Mouse (Mus musculus): ENCODE results near the gene Nr1h5. TPM values are rescaled to one million over a fixed set of nuclear protein-coding genes. Genes with fewer than 3 reads are reported as not detected.

Gene Nr1h5
- polyA plus RNA-seq (2014; fragmentation: Nextera tagmentation; extraction: Ambion mirVana) = 0.32 and 0.64 TPM in 2 replicates

- no peak for ATAC-seq (replicated peaks; ENCODE audit: insufficient number of reproducible peaks, low FRiP score, low TSS enrichment)
- Histone ChIP-seq H3K9me3 (replicated peaks; ENCODE audit: control insufficient read depth, low read length) (no peaks in the 10 kb centered on the region), H3K9ac (ENCODE audit: low read depth, low read length) (no peak within 1 kb of the TSS), H3K27ac (ENCODE audit: low read depth, low read length) (no peak within 1 kb of the TSS; the same call in 1 of the 2 replicates), H3K4me1 (ENCODE audit: control insufficient read depth, insufficient read depth, low read length) (peaks cover 5% of the 10 kb centered on the region; the same call in 1 of the 2 replicates), H3K36me3 (ENCODE audit: control insufficient read depth, insufficient read depth, low read length) (no peaks in the 10 kb centered on the region), H3K27me3 (ENCODE audit: control insufficient read depth, insufficient read depth, low read length) (no peaks in the 10 kb centered on the region), H3K4me3 (ENCODE audit: low read depth, low read length) (no peak within 1 kb of the TSS), H3K4me2 (no peak within 1 kb of the TSS)
- 12% methylated on average over 3 of the region's 3 CpGs for WGBS (ENCODE audit: insufficient replicate concordance)
Measured at GRCm38 (mm10) chr3:102964033-102964432, at the start of gene Nr1h5. Gene Nr1h5 (minus strand): TSS chr3:102964133.

- H3K36me3 ChIP-seq (ENCODE audit: control insufficient read depth, insufficient read depth, low read length) = peaks cover 32% of the 10 kb centered on the region
Measured at GRCm38 (mm10) chr3:103001595-103001994, 37.7 kb upstream of the Nr1h5 start.

GRCm38 (mm10) chr3:102997591-102997990 lies 33.7 kb upstream of the Nr1h5 start:
- Histone ChIP-seq H3K27ac (ENCODE audit: low read depth, low read length) (no peak overlapping the region), H3K4me2 (no peak overlapping the region), H3K4me1 (ENCODE audit: control insufficient read depth, insufficient read depth, low read length) (peaks cover 6% of the 10 kb centered on the region), H3K4me3 (ENCODE audit: low read depth, low read length) (no peak overlapping the region), H3K9me3 (replicated peaks; ENCODE audit: control insufficient read depth, low read length) (0 out of 2 replicates have a peak, but pooled peaks cover 3% of the 10 kb centered on the region), H3K9ac (ENCODE audit: low read depth, low read length) (no peak overlapping the region), H3K27me3 (ENCODE audit: control insufficient read depth, insufficient read depth, low read length) (no peaks in the 10 kb centered on the region), H3K36me3 (ENCODE audit: control insufficient read depth, insufficient read depth, low read length) (peaks cover 28% of the 10 kb centered on the region)
- WGBS (ENCODE audit: insufficient replicate concordance) = 89% methylated on average over 3 of the region's 3 CpGs
- ATAC-seq (replicated peaks; ENCODE audit: insufficient number of reproducible peaks, low FRiP score, low TSS enrichment) = no peak

More at GRCm38 (mm10) chr3:103001595-103001994, 37.7 kb upstream of the Nr1h5 start:
- Histone ChIP-seq H3K4me1 (ENCODE audit: control insufficient read depth, insufficient read depth, low read length) (peaks cover 2% of the 10 kb centered on the region), H3K9me3 (replicated peaks; ENCODE audit: control insufficient read depth, low read length) (0 out of 2 replicates have a peak, but pooled peaks cover 3% of the 10 kb centered on the region), H3K9ac (ENCODE audit: low read depth, low read length) (no peak overlapping the region), H3K4me3 (ENCODE audit: low read depth, low read length) (no peak overlapping the region), H3K27ac (ENCODE audit: low read depth, low read length) (no peak overlapping the region), H3K4me2 (no peak overlapping the region), H3K27me3 (ENCODE audit: control insufficient read depth, insufficient read depth, low read length) (no peaks in the 10 kb centered on the region)
- ATAC-seq (replicated peaks; ENCODE audit: insufficient number of reproducible peaks, low FRiP score, low TSS enrichment) = no peak
- 89% methylated on average over 7 of the region's 7 CpGs for WGBS (ENCODE audit: insufficient replicate concordance)

GRCm38 (mm10) chr3:102997036-102997435 lies 33.1 kb upstream of the Nr1h5 start:
- WGBS (ENCODE audit: insufficient replicate concordance) = 80% methylated on average over 10 of the region's 10 CpGs
- peak overlapping the region; percentile 74 for H3K4me2 ChIP-seq
- no peak overlapping the region for H3K9ac ChIP-seq (ENCODE audit: low read depth, low read length)
- H3K4me3 ChIP-seq (ENCODE audit: low read depth, low read length) = no peak overlapping the region
- H3K27me3 ChIP-seq (ENCODE audit: control insufficient read depth, insufficient read depth, low read length) = no peaks in the 10 kb centered on the region
- no peak for ATAC-seq (replicated peaks; ENCODE audit: insufficient number of reproducible peaks, low FRiP score, low TSS enrichment)
- H3K27ac ChIP-seq (ENCODE audit: low read depth, low read length) = no peak overlapping the region
- peaks cover 6% of the 10 kb centered on the region for H3K4me1 ChIP-seq (ENCODE audit: control insufficient read depth, insufficient read depth, low read length)
- 0 out of 2 replicates have a peak, but pooled peaks cover 3% of the 10 kb centered on the region for H3K9me3 ChIP-seq (replicated peaks; ENCODE audit: control insufficient read depth, low read length)
- peaks cover 25% of the 10 kb centered on the region for H3K36me3 ChIP-seq (ENCODE audit: control insufficient read depth, insufficient read depth, low read length)

GRCm38 (mm10) chr3:102995605-102996321 lies 31.8 kb upstream of the Nr1h5 start, which contains the start of gene Sike1:
Gene Sike1 (plus strand): TSS chr3:102995708.
- peak within 1 kb of the TSS; percentile 91 for H3K27ac ChIP-seq (ENCODE audit: low read depth, low read length)
- peaks cover 24% of the 10 kb centered on the region for H3K36me3 ChIP-seq (ENCODE audit: control insufficient read depth, insufficient read depth, low read length)
- peaks cover 6% of the 10 kb centered on the region for H3K4me1 ChIP-seq (ENCODE audit: control insufficient read depth, insufficient read depth, low read length)
- H3K9me3 ChIP-seq (replicated peaks; ENCODE audit: control insufficient read depth, low read length) = 0 out of 2 replicates have a peak, but pooled peaks cover 3% of the 10 kb centered on the region
- peak within 1 kb of the TSS; percentile 80 for H3K9ac ChIP-seq (ENCODE audit: low read depth, low read length)
- no peaks in the 10 kb centered on the region for H3K27me3 ChIP-seq (ENCODE audit: control insufficient read depth, insufficient read depth, low read length)
- WGBS (ENCODE audit: insufficient replicate concordance) = under 1% methylated on average over 60 of the region's 60 CpGs
- ATAC-seq (replicated peaks; ENCODE audit: insufficient number of reproducible peaks, low FRiP score, low TSS enrichment) = peak; percentile 97
- peak within 1 kb of the TSS; percentile 74 for H3K4me2 ChIP-seq
- H3K4me3 ChIP-seq (ENCODE audit: low read depth, low read length) = peak within 1 kb of the TSS; percentile 66

GRCm38 (mm10) chr3:102995233-102995604 lies 31.3 kb upstream of the Nr1h5 start:
- H3K4me3 ChIP-seq (ENCODE audit: low read depth, low read length) = peak overlapping the region; percentile 66
- peak overlapping the region; percentile 74 for H3K4me2 ChIP-seq
- H3K9me3 ChIP-seq (replicated peaks; ENCODE audit: control insufficient read depth, low read length) = no peaks in the 10 kb centered on the region
- H3K27ac ChIP-seq (ENCODE audit: low read depth, low read length) = peak overlapping the region; percentile 91
- peaks cover 19% of the 10 kb centered on the region for H3K36me3 ChIP-seq (ENCODE audit: control insufficient read depth, insufficient read depth, low read length)
- H3K4me1 ChIP-seq (ENCODE audit: control insufficient read depth, insufficient read depth, low read length) = peaks cover 6% of the 10 kb centered on the region
- WGBS (ENCODE audit: insufficient replicate concordance) = 51% methylated on average over 7 of the region's 7 CpGs
- H3K9ac ChIP-seq (ENCODE audit: low read depth, low read length) = peak overlapping the region; percentile 80
- no peak for ATAC-seq (replicated peaks; ENCODE audit: insufficient number of reproducible peaks, low FRiP score, low TSS enrichment)
- H3K27me3 ChIP-seq (ENCODE audit: control insufficient read depth, insufficient read depth, low read length) = no peaks in the 10 kb centered on the region

GRCm38 (mm10) chr3:102992936-102993335 lies 29.0 kb upstream of the Nr1h5 start:
- H3K27ac ChIP-seq (ENCODE audit: low read depth, low read length) = no peak overlapping the region
- WGBS (ENCODE audit: insufficient replicate concordance) = 33% methylated on average over 3 of the region's 3 CpGs
- peaks cover 6% of the 10 kb centered on the region for H3K4me1 ChIP-seq (ENCODE audit: control insufficient read depth, insufficient read depth, low read length)
- H3K27me3 ChIP-seq (ENCODE audit: control insufficient read depth, insufficient read depth, low read length) = no peaks in the 10 kb centered on the region
- H3K36me3 ChIP-seq (ENCODE audit: control insufficient read depth, insufficient read depth, low read length) = no peaks in the 10 kb centered on the region
- ATAC-seq (replicated peaks; ENCODE audit: insufficient number of reproducible peaks, low FRiP score, low TSS enrichment) = no peak
- H3K4me3 ChIP-seq (ENCODE audit: low read depth, low read length) = no peak overlapping the region
- H3K9ac ChIP-seq (ENCODE audit: low read depth, low read length) = no peak overlapping the region
- no peak overlapping the region for H3K4me2 ChIP-seq
- no peaks in the 10 kb centered on the region for H3K9me3 ChIP-seq (replicated peaks; ENCODE audit: control insufficient read depth, low read length)

- Histone ChIP-seq H3K27me3 (ENCODE audit: control insufficient read depth, insufficient read depth, low read length) (no peaks in the 10 kb centered on the region), H3K9me3 (replicated peaks; ENCODE audit: control insufficient read depth, low read length) (no peaks in the 10 kb centered on the region), H3K27ac (ENCODE audit: low read depth, low read length) (no peak overlapping the region), H3K9ac (ENCODE audit: low read depth, low read length) (no peak overlapping the region), H3K4me3 (ENCODE audit: low read depth, low read length) (no peak overlapping the region), H3K4me2 (no peak overlapping the region), H3K4me1 (ENCODE audit: control insufficient read depth, insufficient read depth, low read length) (no peaks in the 10 kb centered on the region; the same call in 1 of the 2 replicates), H3K36me3 (ENCODE audit: control insufficient read depth, insufficient read depth, low read length) (no peaks in the 10 kb centered on the region)
- no peak for ATAC-seq (replicated peaks; ENCODE audit: insufficient number of reproducible peaks, low FRiP score, low TSS enrichment)
- 61% methylated on average over 8 of the region's 8 CpGs for WGBS (ENCODE audit: insufficient replicate concordance)
Measured at GRCm38 (mm10) chr3:102991041-102991440, 27.1 kb upstream of the Nr1h5 start.

All from heart, embryonic 11.5 days (tissue).